Mouse (Mus musculus): Measurements from ENCODE around the gene Clec4b2.
"Not testable (repeated sequence)": the region's sequence is repeated elsewhere in the genome, so short reads cannot be mapped to it uniquely, and the experiment has no call there.

The Clec4b2 gene

GRCm38 (mm10) chr6:123172593-123172992 lies at the start of gene Clec4b2:
Gene Clec4b2 (plus strand): TSS chr6:123172893.
- DNase-seq = no peak

DNA sequence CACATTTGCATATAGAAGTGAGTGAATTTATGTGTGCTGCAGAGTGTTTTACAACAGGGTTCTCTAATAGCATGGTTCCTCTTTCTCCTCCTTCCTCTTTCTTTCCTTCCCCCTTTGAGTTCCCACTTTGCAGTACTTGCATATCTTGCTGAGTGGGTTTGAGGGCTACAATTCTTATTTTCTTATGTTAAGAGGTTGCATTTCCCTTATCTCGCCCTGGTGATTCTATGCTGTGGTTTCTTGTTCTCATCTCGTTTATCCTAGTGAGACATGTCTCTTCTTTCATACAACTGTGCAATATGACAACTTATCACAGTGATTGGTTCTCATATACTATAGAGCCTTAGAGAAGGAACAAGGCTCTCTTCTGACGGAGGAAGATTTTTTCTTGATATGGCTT lies 49.5 kb upstream of the Clec4b2 start:
- DNase-seq = no peak

- DNase-seq = no peak
Measured at GRCm38 (mm10) chr6:123127173-123127572, 45.5 kb upstream of the Clec4b2 start.

GRCm38 (mm10) chr6:123137766-123138526 lies 34.7 kb upstream of the Clec4b2 start:
- not testable (repeated sequence) for DNase-seq

DNA sequence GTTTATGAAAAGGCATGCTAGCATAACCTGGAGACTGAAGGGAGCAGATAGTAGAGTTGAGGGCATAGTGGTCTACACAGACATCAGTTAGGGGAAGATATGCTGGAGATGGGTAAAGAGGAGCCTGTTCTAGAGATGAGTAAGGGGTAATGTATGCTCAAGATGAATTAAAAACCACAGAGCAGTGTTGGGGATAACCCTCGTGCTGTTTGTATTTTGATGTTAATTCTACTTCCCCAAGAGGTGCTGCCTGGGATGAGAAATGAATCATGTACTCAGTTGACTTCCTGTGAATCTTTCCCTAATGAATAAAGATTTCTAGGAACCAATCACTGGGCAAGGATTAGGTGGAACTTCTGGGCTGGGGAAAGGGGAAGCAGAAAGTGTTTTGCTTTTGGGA lies 2.6 kb upstream of the Clec4b2 start:
- no peak for DNase-seq

DNA sequence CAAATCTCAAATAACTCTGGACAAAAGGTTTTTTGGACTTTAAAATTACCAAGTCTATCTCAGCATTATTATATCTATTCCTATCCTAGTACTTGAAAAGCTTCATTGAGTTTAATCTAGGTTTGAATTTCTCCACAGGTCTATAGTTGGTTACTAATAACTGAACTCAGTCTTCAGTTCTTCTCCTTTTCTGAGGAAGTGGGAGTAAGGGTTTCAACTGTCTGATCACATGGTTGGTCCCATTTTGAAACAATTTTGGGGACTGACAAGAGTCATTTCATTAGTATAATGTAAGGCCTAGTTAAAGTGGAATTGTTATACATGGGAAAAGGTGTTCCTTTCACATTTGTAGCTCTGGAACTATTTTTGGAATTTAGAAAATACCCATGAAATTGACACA lies 1.7 kb upstream of the Clec4b2 start:
- DNase-seq = no peak

GRCm38 (mm10) chr6:123175549-123175948 lies 2.9 kb downstream of the Clec4b2 start:
- DNase-seq = no peak

DNA sequence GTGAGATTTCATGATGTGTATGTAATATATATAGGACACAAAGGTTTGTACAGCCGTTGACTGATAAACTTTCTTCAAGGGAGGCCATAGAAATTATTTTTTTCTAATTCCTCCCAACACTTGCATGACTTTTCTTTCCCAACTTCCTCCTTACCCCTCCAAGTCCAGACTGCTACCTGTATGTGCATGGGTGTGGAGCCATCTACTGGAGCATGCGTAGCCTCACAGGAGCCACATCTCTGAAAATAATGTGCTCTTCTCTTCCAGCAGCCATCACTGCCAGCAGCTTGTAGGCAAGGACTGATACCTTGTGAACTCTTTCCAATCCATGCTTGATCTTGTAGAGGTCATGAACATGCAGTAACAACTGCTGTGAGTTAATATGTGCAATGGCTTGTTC lies 12.2 kb downstream of the Clec4b2 start:
- not testable (repeated sequence) for DNase-seq

DNA sequence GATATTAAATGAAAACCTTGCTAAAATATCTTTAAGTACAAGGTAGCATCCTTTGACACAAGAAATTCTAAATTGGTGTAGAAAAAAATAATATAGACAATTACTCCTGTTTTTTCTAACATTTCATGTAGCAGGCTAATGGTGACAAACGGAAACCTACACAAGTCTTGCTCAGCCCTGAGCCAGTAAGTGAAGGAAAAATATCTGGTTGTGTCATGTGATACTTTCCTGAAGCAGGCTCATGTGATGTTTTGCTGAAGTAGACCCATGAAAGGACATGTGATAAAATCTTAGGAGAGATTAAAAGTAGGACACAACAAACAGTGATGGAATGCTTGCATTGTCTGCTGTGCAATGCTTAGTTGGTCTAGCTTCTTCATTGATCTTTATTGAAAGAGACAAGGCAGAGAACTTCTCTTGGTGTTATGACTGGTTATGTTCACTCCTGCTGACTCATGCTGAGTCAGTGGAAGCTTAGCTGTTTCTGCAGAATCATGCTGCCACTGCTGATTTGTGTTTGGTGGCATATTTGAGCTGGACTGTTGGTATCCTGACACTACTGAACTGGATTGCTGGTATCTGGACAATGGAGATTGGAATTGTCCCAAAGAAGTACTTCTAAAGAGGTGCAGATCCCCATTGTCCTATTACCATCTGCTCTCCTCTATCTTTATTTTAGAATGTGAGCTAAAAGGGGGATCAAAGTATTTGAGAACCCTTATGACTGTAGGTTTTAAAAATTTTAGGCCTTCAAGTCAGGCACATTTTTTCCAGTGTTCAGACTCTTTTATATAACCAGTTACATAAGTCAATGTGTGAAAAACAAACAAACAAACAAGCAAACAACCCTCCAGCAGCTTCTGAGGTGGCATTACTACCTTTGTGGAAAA lies 34.7 kb downstream of the Clec4b2 start:
- no peak for DNase-seq

DNA sequence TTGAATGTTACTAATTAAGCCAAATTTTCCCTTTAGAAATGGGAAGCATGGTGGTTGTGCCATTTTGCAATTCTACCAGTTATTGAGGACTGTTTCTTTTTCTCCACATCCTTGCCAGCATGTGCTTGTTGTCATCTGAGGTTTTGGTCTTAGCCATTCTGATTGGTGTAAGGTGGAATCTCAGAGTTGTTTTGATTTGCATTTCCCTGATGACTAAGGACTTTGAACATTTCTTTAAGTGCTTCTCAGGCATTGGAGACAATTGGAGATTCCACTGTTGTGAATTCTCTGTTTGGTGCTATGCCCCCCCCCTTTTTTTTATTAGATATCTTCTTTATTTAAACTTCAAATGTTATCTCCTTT lies 35.4 kb downstream of the Clec4b2 start:
- DNase-seq = not testable (repeated sequence)

GRCm38 (mm10) chr6:123211726-123212125 lies 39.0 kb downstream of the Clec4b2 start:
- no peak for DNase-seq

DNA sequence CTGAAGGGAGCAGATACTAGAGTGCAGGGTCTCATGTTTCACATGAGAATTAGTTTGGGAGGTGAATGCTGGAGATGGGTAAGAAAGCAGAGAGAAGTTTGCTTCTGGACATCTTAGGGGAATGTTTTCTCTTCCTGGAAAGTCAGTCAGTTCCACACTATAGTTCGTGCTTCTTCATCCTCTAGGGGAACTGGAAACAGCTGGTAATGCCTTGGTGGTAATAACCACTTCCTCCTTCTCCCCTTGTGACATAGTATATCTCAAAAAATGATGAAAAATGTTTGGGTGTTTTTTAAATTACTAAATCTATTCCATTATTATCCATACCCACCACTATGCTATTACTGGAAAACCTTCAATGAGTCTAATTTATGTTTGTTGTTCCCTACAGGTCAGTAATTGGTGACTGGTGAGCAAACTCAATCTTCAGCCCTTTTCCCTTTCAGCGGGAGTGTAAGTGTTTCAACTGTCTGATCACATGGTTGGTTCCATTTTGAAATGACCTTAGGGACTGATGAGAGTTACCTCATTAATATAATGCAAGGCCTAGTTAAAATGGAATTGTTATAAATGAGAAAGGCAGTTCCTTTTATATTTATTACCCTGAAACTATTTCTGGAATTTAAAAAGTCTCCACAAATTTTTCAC lies 55.0 kb downstream of the Clec4b2 start:
- no peak for DNase-seq

- no peak for DNase-seq
Measured at GRCm38 (mm10) chr6:123229644-123230043, 57.0 kb downstream of the Clec4b2 start, which contains the start of gene Clec4n. Gene Clec4n (plus strand): TSS chr6:123229843.

DNA sequence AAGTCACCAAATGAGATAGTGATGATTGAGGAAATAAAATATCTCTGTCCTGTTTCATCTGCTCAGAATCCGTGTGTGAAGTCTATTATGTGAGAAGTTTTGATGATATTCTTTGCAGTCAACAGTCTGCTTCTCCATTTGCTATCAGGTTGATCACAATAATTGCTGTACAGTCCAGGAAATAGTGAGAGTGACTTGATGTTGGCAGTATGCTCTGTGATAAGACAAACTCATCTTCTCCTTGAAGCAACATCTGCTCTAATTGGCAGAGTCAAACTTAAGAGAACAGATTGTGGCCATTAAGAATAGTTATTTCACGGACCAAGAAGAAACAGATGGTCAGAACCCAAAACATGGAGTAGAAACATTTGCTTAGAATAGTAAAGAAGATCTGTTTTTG lies 58.5 kb downstream of the Clec4b2 start:
- no peak for DNase-seq

- DNase-seq = no peak
Measured at GRCm38 (mm10) chr6:123237582-123237981, 64.9 kb downstream of the Clec4b2 start.

GRCm38 (mm10) chr6:123244201-123244600 lies 71.5 kb downstream of the Clec4b2 start:
- no peak for DNase-seq

DNA sequence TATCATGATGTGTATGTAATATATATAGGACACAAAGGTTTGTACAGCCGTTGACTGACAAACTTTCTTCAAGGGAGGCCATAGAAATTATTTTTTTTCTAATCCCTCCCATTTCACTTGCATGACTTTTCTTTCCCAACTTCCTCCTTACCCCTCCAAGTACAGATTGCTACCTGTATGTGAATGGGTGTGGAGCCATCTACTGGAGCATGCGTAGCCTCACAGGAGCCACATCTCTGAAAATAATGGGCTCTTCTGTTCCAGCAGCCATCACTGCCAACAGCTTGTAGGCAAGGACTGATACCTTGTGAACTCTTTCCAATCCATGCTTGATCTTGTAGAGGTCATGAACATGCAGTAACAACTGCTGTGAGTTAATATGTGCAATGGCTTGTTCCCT lies 76.2 kb downstream of the Clec4b2 start:
- DNase-seq = not testable (repeated sequence)

GRCm38 (mm10) chr6:123252735-123253134 lies 80.0 kb downstream of the Clec4b2 start:
- DNase-seq = no peak

Data from right cerebral cortex, postnatal 25 days (tissue).